26 mouse cellular contexts compared by ENCODE assay signal in the genomic region with DNA sequence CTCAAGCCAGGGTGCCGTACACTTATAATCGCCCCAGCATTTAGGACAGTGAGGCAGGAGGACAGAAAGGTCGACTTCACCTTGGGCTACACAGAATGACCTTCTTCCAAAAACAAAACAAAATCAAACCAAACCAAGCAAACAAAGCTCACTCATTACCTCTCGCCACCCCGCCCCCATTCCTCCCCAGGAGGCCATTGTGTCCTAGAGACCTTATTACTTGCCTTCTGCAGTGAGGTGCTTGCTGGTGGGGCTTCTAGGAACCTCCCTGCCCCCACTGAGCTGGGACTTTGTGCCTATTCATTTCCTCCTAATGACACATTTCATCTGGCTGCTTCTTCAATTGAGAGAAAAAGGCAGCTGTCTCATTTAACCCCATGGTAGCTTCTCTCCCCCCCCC. TPM values are rescaled to one million over a fixed set of nuclear protein-coding genes. Genes with fewer than 3 reads are reported as not detected.
DNase-seq lines count a peak whose midpoint lies in the region; ATAC-seq and TF ChIP-seq lines count a peak whose summit lies in the region.
"Had no signal": no experiment of that assay in that cellular context is flagged by ENCODE, and none has a peak within 500 bp of the region (broad histone marks: within the 10 kb centered on the region; RNA-seq: fewer than 3 reads in every experiment).

No protein-coding gene starts in this region.

- DNase-seq in liver = peak; percentile 8
- DNase-seq in liver, postnatal 0 days = no peak
- peak; percentile 92 for DNase-seq in R1 (ENCODE audit: low read depth, low spot score)
- DNase-seq in retina, postnatal 1 day = peak; percentile 34
- no peak for DNase-seq in left cerebral cortex, postnatal 4 days
- no peak for DNase-seq in forebrain, postnatal 0 days
- DNase-seq: adrenal gland, postnatal 14 days; cerebellum, adult 2 months; cerebellum, postnatal 10 days; gastrocnemius, postnatal 14 days; heart, adult 2 months; heart, postnatal 14 days had no signal

- no peak for TF ChIP-seq POLR2A in ES-Bruce4 (IDR thresholded peaks at IDR 0.05; ENCODE audit: insufficient read depth, low read length)

- no peaks in the 10 kb centered on the region for H3K4me1 ChIP-seq in liver, postnatal 0 days (ENCODE audit: insufficient read depth)
- peaks cover 1% of the 10 kb centered on the region for H3K4me1 ChIP-seq in ES-Bruce4 (ENCODE audit: control insufficient read depth, insufficient read depth, low read length)
- H3K4me1 ChIP-seq in forebrain, postnatal 0 days (ENCODE audit: insufficient read depth) = no peaks in the 10 kb centered on the region
- H3K4me1 ChIP-seq: embryonic facial prominence, embryonic 10.5 days; heart, embryonic 15.5 days; hindbrain, embryonic 13.5 days had no signal

- TF ChIP-seq EP300 in liver, postnatal 0 days (IDR thresholded peaks at IDR 0.05; ENCODE audit: low read depth) = no peak
- TF ChIP-seq EP300 in ES-Bruce4 (IDR thresholded peaks at IDR 0.05; ENCODE audit: insufficient read depth, low read depth, low read length) = peak; percentile 99

- no peak overlapping the region for H3K9ac ChIP-seq in liver, postnatal 0 days (replicated peaks)
- H3K9ac ChIP-seq in ES-Bruce4 (ENCODE audit: low read depth, poor library complexity, severe bottlenecking) = peak overlapping the region; percentile 52; the same call in 1 of the 2 replicates
- H3K9ac ChIP-seq in forebrain, postnatal 0 days = no peak overlapping the region
- H3K9ac ChIP-seq: forebrain, embryonic 15.5 days; heart, embryonic 15.5 days; hindbrain, embryonic 13.5 days had no signal

- H3K9me3 ChIP-seq in liver, postnatal 0 days (ENCODE audit: low read length) = no peaks in the 10 kb centered on the region
- H3K9me3 ChIP-seq in ES-Bruce4 (replicated peaks; ENCODE audit: control insufficient read depth, insufficient read depth, low read length, poor library complexity, severe bottlenecking) = no peaks in the 10 kb centered on the region; the same call in 1 of the 2 replicates
- no peaks in the 10 kb centered on the region for H3K9me3 ChIP-seq in forebrain, postnatal 0 days (ENCODE audit: low read length)
- H3K9me3 ChIP-seq: embryonic facial prominence, embryonic 10.5 days; forebrain, embryonic 15.5 days; G1E; heart, embryonic 15.5 days; hindbrain, embryonic 13.5 days had no signal

- intact Hi-C loops in left cerebral cortex, postnatal 4 days (cut with DNase I) = no loop called here

- no peak for ATAC-seq in liver, postnatal 0 days
- ATAC-seq in forebrain, postnatal 0 days = no peak
- ATAC-seq: activated CD4-positive, CD25-positive, alpha-beta regulatory T cell, adult 4 months; forebrain, embryonic 15.5 days had no signal

- H3K4me2 ChIP-seq in liver, postnatal 0 days (ENCODE audit: low read depth, low read length) = no peak overlapping the region
- no peak overlapping the region for H3K4me2 ChIP-seq in forebrain, postnatal 0 days (ENCODE audit: low read depth)
- H3K4me2 ChIP-seq: forebrain, embryonic 15.5 days; heart, embryonic 11.5 days; heart, embryonic 15.5 days; hindbrain, embryonic 13.5 days had no signal

- no peak for TF ChIP-seq CTCF in liver, postnatal 0 days (IDR thresholded peaks at IDR 0.05; ENCODE audit: low read depth)
- TF ChIP-seq CTCF in ES-Bruce4 (IDR thresholded peaks at IDR 0.05; ENCODE audit: low read depth, low read length) = no peak
- TF ChIP-seq CTCF in forebrain, postnatal 0 days (IDR thresholded peaks at IDR 0.05; ENCODE audit: low read depth) = no peak

- H3K36me3 ChIP-seq in liver, postnatal 0 days (replicated peaks; ENCODE audit: insufficient read depth, low read length) = no peaks in the 10 kb centered on the region
- no peaks in the 10 kb centered on the region for H3K36me3 ChIP-seq in ES-Bruce4 (ENCODE audit: control insufficient read depth, insufficient read depth, low read length, poor library complexity, severe bottlenecking)
- no peaks in the 10 kb centered on the region for H3K36me3 ChIP-seq in forebrain, postnatal 0 days (ENCODE audit: insufficient read depth)
- H3K36me3 ChIP-seq: embryonic facial prominence, embryonic 10.5 days; forebrain, embryonic 15.5 days; G1E; heart, embryonic 15.5 days; hindbrain, embryonic 13.5 days had no signal

- no peak overlapping the region for H3K27ac ChIP-seq in liver, postnatal 0 days (ENCODE audit: low read depth)
- H3K27ac ChIP-seq in ES-Bruce4 (ENCODE audit: insufficient read depth, low read length) = peak overlapping the region; percentile 99
- H3K27ac ChIP-seq in forebrain, postnatal 0 days (ENCODE audit: low read depth, low read length) = no peak overlapping the region
- H3K27ac ChIP-seq: embryonic facial prominence, embryonic 10.5 days; forebrain, embryonic 15.5 days; heart, adult 2 months; heart, embryonic 15.5 days; hindbrain, embryonic 13.5 days had no signal

- no peak overlapping the region for H3K4me3 ChIP-seq in liver, postnatal 0 days (ENCODE audit: low read depth, low read length)
- no peak overlapping the region for H3K4me3 ChIP-seq in ES-Bruce4 (ENCODE audit: low read depth, low read length)
- H3K4me3 ChIP-seq in forebrain, postnatal 0 days (ENCODE audit: low read depth, low read length) = no peak overlapping the region
- H3K4me3 ChIP-seq: embryonic facial prominence, embryonic 10.5 days; forebrain, embryonic 15.5 days; heart, adult 2 months; heart, embryonic 15.5 days; hindbrain, embryonic 13.5 days had no signal

- H3K27me3 ChIP-seq in liver, postnatal 0 days (ENCODE audit: insufficient read depth, low read length) = no peaks in the 10 kb centered on the region
- no peaks in the 10 kb centered on the region for H3K27me3 ChIP-seq in ES-Bruce4 (ENCODE audit: control insufficient read depth, insufficient read depth, low read length, poor library complexity, severe bottlenecking)
- H3K27me3 ChIP-seq in forebrain, postnatal 0 days (ENCODE audit: insufficient read depth, low read length) = no peaks in the 10 kb centered on the region
- H3K27me3 ChIP-seq: forebrain, embryonic 15.5 days; heart, embryonic 15.5 days; hindbrain, embryonic 13.5 days had no signal

- 57% methylated on average over 5 of the region's 5 CpGs for WGBS in liver, postnatal 0 days (ENCODE audit: insufficient replicate concordance)
- WGBS in forebrain, postnatal 0 days = 35% methylated on average over 5 of the region's 5 CpGs

RNA-seq across cellular contexts. Expression of a gene that starts 9.7 kb away (rescaled TPM):
- polyA plus RNA-seq in liver, postnatal 0 days (2015; fragmentation: Nextera tagmentation; extraction: Ambion mirVana) = 2.6 and 4.3 TPM in 2 replicates
- polyA plus RNA-seq in ES-Bruce4 (2011; ENCODE audit: insufficient read depth, insufficient read length, low read depth, missing spikeins) = 15.9 and 16.6 TPM in 2 replicates
- total RNA-seq in left cerebral cortex, postnatal 4 days (2021) = not detected
- total RNA-seq in forebrain, postnatal 0 days (2014; rRNA removed) = 0.43 and 0.77 TPM in 2 replicates
- 0.45 and 1.2 TPM in 2 replicates for polyA plus RNA-seq in forebrain, postnatal 0 days (2015; fragmentation: Nextera tagmentation; extraction: Ambion mirVana)
- total RNA-seq: adrenal gland, adult 18-20 months; adrenal gland, postnatal 14 days; G1E; gastrocnemius, adult 18-20 months; gastrocnemius, postnatal 14 days; heart, adult 2 months; heart, postnatal 14 days; hematopoietic stem cell, adult 5-6 weeks had no signal
- polyA plus RNA-seq: activated CD4-positive, CD25-positive, alpha-beta regulatory T cell, adult 4 months; C2C12; embryonic facial prominence, embryonic 10.5 days; embryonic facial prominence, embryonic 14.5 days; G1E; heart, adult 2 months; heart, embryonic 11.5 days had no signal

RNA-seq across cellular contexts. Expression of a gene that starts 30.7 kb away (rescaled TPM):
- polyA plus RNA-seq in liver, postnatal 0 days (2015; fragmentation: Nextera tagmentation; extraction: Ambion mirVana) = 39.8 and 43.2 TPM in 2 replicates
- 1.3 and 1.9 TPM in 2 replicates for polyA plus RNA-seq in ES-Bruce4 (2011; ENCODE audit: insufficient read depth, insufficient read length, low read depth, missing spikeins)
- not detected for total RNA-seq in left cerebral cortex, postnatal 4 days (2021)
- 0.15 TPM in 1 of 2 replicates, not detected in the other for total RNA-seq in forebrain, postnatal 0 days (2014; rRNA removed)
- not detected in 2 replicates for polyA plus RNA-seq in forebrain, postnatal 0 days (2015; fragmentation: Nextera tagmentation; extraction: Ambion mirVana)
- total RNA-seq: adrenal gland, adult 18-20 months; gastrocnemius, adult 18-20 months; heart, postnatal 14 days had no signal
- polyA plus RNA-seq: cerebellum, adult 2 months; frontal cortex, adult 2 months had no signal

Comparison
In these comparisons a context has a peak if more than half of its experiments do, and no peak if none do; other contexts are left out.
1. DNase-seq: peak in liver (single experiment), R1 (single experiment) and retina, postnatal 1 day (single experiment); none in liver, postnatal 0 days (single experiment), left cerebral cortex, postnatal 4 days (single experiment) and forebrain, postnatal 0 days (single experiment).
2. RNA of a gene that starts 30.7 kb away (polyA plus RNA-seq): 39.8 to 43.2 TPM in liver, postnatal 0 days; 1.3 to 1.9 TPM in ES-Bruce4 and not detected in forebrain, postnatal 0 days; every median in the first group is over 10 times any median in the second.